Comparison of ENCODE assay signal across 16 mouse cellular contexts in the genomic region with DNA sequence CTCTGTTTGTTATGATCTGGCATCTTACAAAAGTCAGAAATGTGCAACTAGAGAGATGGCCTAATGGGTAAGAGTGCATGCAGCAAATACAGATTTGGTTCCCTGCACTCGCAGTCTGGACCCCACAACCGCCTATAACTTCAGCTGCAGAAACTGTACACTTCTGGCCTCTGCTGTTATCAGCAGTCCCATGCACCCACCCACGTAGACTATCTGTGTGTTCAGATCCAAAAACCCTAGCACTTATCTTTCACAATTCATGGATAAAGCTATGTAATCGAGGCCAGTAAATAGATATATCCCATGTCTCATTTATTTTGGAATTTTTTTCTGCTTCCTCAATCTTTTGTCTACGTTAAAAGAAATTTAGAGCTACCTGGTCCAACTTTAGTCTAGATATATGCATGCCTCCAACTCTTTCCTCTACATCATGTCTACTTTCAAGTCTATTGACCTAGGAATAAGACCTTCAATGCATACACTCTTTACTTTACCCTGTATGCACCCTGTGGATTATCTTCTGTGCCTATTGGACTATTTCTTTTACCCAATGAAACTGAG.
"Had no signal": no experiment of that assay in that cellular context is flagged by ENCODE, and none has a peak within 500 bp of the region (broad histone marks: within the 10 kb centered on the region; RNA-seq: fewer than 3 reads in every experiment).

No protein-coding gene starts in this region.

- H3K4me3 ChIP-seq: lung, embryonic 15.5 days; midbrain, embryonic 13.5 days; midbrain, embryonic 15.5 days; neural tube, embryonic 12.5 days; stomach, embryonic 15.5 days had no signal

- H3K4me2 ChIP-seq: lung, embryonic 15.5 days; midbrain, embryonic 11.5 days; midbrain, embryonic 13.5 days; midbrain, embryonic 15.5 days; neural tube, embryonic 12.5 days; stomach, embryonic 15.5 days had no signal

- DNase-seq: lung, adult 2 months; lung, postnatal 14 days; lung, postnatal 36 days; right cerebral cortex, postnatal 14 days; thymus, adult 2 months; thymus, postnatal 25 days; thymus, postnatal 4 days had no signal

- H3K9me3 ChIP-seq: lung, embryonic 15.5 days; midbrain, embryonic 13.5 days; midbrain, embryonic 15.5 days; neural tube, embryonic 12.5 days; stomach, embryonic 15.5 days had no signal

- H3K36me3 ChIP-seq: lung, embryonic 15.5 days; midbrain, embryonic 13.5 days; midbrain, embryonic 15.5 days; neural tube, embryonic 12.5 days; stomach, embryonic 15.5 days had no signal

- H3K27ac ChIP-seq: lung, embryonic 15.5 days; macrophage; midbrain, embryonic 13.5 days; midbrain, embryonic 15.5 days; neural tube, embryonic 12.5 days; stomach, embryonic 15.5 days; stomach, postnatal 0 days had no signal

- H3K4me1 ChIP-seq: lung, embryonic 15.5 days; midbrain, embryonic 13.5 days; midbrain, embryonic 15.5 days; neural tube, embryonic 12.5 days; stomach, embryonic 15.5 days had no signal

- H3K27me3 ChIP-seq: lung, embryonic 15.5 days; midbrain, embryonic 13.5 days; midbrain, embryonic 15.5 days; neural tube, embryonic 12.5 days; stomach, embryonic 15.5 days had no signal

- H3K9ac ChIP-seq: lung, embryonic 15.5 days; midbrain, embryonic 13.5 days; midbrain, embryonic 15.5 days; neural tube, embryonic 12.5 days; stomach, embryonic 15.5 days had no signal

- ATAC-seq: lung, postnatal 0 days; midbrain, embryonic 13.5 days; midbrain, embryonic 15.5 days had no signal
